Mouse (Mus musculus) T-helper 1 cell (primary cell): Measurements from ENCODE around the gene Mfsd10.

Source experiments
- in situ Hi-C: fragments of 300-600 bp; cut with MboI, MseI; formaldehyde crosslinking; loops from one replicate; pipeline ENCODE4 v1.15.1; 2025; ENCODE audit warnings: high pct_unique_total_duplicates

Mfsd10 gene

GRCm38 (mm10) chr5:34636481-34637287, at the start of gene Mfsd10:
Gene Mfsd10 (minus strand): TSS chr5:34637212.
- in situ Hi-C loops, result loop anchor here (5.0 kb wide), 2 partner anchors 89 to 124 kb away; partner anchors contain the start of gene Tnip2

DNA sequence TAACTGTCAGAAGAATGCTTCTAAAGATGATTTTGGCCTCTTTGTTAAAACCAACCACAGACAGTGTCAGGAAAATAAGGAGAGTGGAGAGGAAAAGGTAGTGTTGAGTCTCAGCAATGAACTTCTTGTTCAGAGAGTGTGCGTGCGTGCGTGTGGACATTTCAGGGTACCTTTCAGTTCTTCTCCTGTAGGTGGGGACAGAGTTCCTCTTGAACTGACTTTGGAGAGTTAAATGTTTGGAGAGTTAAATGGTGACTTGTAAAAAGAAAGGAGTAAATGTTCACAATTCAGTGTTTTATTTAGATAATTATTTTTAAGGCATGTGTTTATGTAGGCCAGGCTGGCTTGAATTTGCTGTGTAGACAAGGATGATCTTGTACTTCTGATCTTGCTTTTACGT, 33.3 kb upstream of the Mfsd10 start:
- in situ Hi-C loops, result no loop called here

DNA sequence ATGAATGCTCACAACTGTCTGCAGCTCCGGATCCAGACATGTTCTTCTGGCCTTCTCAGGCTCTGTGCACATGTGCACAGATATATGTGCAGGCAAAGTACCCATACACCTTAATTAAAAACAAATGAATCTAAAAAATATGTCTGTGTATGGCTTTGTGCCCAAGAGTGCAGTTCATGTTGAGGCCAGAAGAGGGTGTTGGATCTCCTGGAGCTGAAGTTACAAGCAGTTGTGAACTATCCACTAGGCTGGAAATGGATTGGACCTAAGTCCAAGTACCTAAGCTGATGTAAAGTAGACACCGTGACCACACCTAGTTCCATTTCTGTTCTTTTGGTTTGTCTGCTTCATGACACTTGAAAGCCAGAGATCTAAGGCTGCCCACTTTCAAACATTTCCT, 32.5 kb upstream of the Mfsd10 start:
- in situ Hi-C loops, result no loop called here

GRCm38 (mm10) chr5:34663231-34663630, 26.2 kb upstream of the Mfsd10 start:
- in situ Hi-C loops, result no loop called here

DNA sequence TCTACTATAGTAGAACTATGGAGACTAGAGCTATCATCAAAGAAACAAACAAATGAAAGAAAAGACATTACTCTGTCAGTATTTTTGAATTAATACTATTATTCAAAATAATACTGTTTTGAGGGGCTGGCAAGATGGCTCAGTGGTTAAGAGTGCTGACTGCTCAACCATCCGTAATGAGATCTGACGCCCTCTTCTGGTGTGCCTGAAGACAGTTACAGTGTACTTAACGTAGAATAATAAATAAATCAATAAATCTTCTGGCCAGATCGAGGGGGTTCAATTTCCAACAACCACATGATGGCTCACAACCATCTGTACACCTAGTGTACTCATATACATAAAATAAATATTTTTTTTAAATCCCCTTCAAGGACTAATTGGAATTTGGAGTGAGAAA, 24.9 kb upstream of the Mfsd10 start:
- in situ Hi-C loops, result no loop called here

- in situ Hi-C loops, result no loop called here
Measured at GRCm38 (mm10) chr5:34660591-34661130, 23.6 kb upstream of the Mfsd10 start.

- in situ Hi-C loops, result loop anchor here (10.0 kb wide), 1 partner anchor 1015 kb away; no protein-coding TSS in a partner anchor
Measured at GRCm38 (mm10) chr5:34659686-34660590, 22.9 kb upstream of the Mfsd10 start, which contains the start of the genes Nop14 and Grk4. Gene Nop14 (minus strand): TSS chr5:34660148. Gene Grk4 (plus strand): TSS chr5:34660379.

DNA sequence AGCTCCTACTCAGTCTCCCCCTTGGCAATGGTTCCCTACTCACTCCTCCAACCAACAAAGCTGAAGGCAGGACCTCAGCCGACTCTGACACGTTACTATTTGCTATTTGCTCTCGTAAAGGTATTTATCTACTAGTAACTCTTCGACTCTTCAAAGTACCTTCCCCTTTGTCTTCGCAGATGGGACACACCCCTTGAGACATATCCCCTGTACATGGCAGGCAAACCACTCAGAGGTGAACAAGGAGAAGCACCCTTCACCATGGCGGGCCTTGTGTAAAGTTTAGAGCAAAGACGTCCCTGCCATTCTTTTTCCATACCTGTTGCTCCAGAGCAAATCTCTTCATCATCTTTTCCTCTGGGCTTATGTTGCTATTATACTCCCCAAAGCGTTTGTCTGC, 20.5 kb upstream of the Mfsd10 start:
- in situ Hi-C loops, result loop anchor here (10.0 kb wide), 1 partner anchor 1013 kb away; no protein-coding TSS in a partner anchor

- in situ Hi-C loops, result loop anchor here (10.0 kb wide), 1 partner anchor 1010 kb away; no protein-coding TSS in a partner anchor
Measured at GRCm38 (mm10) chr5:34654881-34655280, 17.9 kb upstream of the Mfsd10 start.

GRCm38 (mm10) chr5:34652961-34653360, 15.9 kb upstream of the Mfsd10 start:
- in situ Hi-C loops, result loop anchor here (10.0 kb wide), 1 partner anchor 1008 kb away; no protein-coding TSS in a partner anchor

GRCm38 (mm10) chr5:34647581-34647980, 10.6 kb upstream of the Mfsd10 start:
- in situ Hi-C loops, result loop anchor here (10.0 kb wide), 1 partner anchor 293 kb away; no protein-coding TSS in a partner anchor

DNA sequence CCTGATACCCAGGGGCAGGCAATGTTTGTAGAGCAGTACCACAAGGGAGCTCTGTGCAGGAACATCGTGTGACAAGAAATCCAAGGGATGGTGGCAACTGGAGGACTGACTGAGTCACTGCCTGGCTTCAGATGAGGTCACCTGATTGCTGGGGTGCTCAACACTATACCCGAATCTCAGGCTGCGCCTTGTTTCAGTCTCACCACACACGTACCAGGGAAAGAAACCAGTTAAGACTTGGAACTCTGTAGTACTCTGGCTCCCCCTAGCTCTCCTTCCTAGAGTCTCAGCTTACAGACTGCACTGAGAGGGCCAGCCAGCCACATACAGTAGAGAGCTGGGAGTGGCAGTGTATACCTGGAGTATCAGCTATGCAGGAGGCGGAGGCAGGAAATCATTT, 5.9 kb upstream of the Mfsd10 start:
- in situ Hi-C loops, result loop anchor here (10.0 kb wide), 1 partner anchor 288 kb away; no protein-coding TSS in a partner anchor

- in situ Hi-C loops, result loop anchor here (10.0 kb wide), 1 partner anchor 287 kb away; no protein-coding TSS in a partner anchor
Measured at GRCm38 (mm10) chr5:34641991-34642390, 5.0 kb upstream of the Mfsd10 start.

DNA sequence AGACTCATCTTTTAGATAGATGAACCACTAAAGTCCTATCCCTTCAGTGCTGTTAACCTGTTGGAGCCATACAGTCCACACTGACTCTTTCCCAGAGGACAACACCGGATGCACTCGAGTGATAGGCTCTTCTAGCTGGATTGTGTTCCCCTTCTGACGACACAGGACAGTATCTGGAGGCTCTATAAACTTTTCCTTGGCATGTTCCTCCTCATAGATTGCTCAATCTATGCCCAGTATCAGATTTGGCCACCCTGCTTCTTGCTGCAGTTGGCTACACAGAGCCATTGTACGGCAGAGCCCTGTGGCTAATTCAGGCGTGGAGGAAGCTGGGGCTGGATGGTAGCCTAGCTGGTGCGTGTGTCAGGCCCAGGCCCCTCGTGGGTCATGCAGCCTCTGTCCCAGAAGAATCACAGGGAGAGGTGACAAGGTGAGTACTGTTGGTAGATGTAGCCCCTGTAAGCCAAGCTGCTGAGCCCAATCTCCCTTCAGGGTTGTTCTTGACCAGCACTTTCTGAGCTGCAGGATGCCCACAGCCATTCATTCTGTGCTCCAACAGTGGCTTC, 662 bp upstream of the Mfsd10 start:
- in situ Hi-C loops, result loop anchor here (5.0 kb wide), 2 partner anchors 90 to 125 kb away; partner anchors contain the start of gene Tnip2

- in situ Hi-C loops, result loop anchor here (5.0 kb wide), 2 partner anchors 88 to 123 kb away; partner anchors contain the start of gene Tnip2
Measured at GRCm38 (mm10) chr5:34635665-34636192, 1.3 kb downstream of the Mfsd10 start.

DNA sequence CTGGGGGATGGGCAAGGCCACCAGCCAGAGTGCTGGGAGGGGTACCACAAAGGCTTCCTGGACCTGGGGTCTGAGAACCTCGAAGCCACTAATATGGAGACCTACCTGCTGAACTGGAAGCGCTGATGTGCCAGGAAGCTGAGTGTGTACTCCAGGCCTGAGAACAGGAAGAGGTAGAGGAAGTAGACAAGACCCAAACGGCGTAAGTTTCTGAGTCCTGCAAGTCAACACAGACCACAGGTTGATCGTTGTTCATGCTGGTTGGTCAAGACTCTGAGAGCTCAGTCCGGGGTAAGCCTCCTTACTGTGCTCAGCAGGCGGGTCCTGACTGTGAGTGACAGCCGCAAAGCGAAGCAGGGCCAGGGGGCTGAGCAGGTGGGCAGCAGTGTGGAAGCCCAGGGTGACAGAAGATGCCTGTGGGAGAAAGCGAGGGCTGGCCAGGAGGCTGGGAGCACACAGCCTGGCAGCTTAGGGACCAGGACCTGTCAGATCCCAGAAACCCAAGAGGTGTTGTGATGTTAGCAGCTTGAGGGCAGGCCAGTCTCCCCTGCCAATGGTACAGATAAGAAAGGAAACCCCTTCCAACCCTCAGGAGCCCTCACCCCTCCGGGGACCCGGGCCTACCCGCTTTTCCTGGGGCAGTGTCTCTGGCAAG, 2.1 kb downstream of the Mfsd10 start:
- in situ Hi-C loops, result loop anchor here (5.0 kb wide), 2 partner anchors 88 to 123 kb away; partner anchors contain the start of gene Tnip2

- in situ Hi-C loops, result no loop called here
Measured at GRCm38 (mm10) chr5:34633641-34634040, 3.4 kb downstream of the Mfsd10 start.

GRCm38 (mm10) chr5:34632996-34633395, 4.0 kb downstream of the Mfsd10 start:
- in situ Hi-C loops, result no loop called here

DNA sequence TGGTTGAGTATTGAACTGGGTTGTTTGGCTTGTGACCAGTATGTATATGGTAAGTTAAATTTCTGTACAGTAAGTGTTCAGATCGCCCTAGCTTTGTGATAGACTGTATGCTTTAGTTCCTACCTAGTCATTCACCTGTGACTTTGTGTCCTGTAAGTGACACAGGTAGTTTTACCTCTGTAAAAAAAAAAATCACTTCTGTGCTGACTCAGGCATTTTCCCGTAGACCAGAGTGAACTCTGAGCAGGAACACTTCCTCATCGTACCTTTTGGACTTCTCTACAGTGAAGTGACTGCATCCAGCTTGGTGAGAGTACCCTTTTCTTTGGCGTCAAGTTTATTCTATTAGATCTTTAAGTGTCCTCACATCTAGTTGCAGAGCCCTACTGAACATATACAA, 27.0 kb downstream of the Mfsd10 start:
- in situ Hi-C loops, result loop anchor here (10.0 kb wide), 1 partner anchor 705 kb away; no protein-coding TSS in a partner anchor

GRCm38 (mm10) chr5:34608226-34608625, 28.8 kb downstream of the Mfsd10 start:
- in situ Hi-C loops, result no loop called here
